Mouse (Mus musculus) embryonic facial prominence, embryonic 10.5 days (tissue): ENCODE data around the gene Col24a1. TPM values are rescaled to one million over a fixed set of nuclear protein-coding genes. Genes with fewer than 3 reads are reported as not detected.

ENCODE experiments used
- DNase-seq: peaks from one replicate; pipeline ENCODE4 v3.0.0-alpha.2; 2017; ENCODE audit warnings: low spot score
- H3K27ac ChIP-seq: fragments of 300-500 bp; sonication (generic); replicated peaks from 2 replicates; pipeline ENCODE4 v1.5.1; 2016; ENCODE audit warnings: mild to moderate bottlenecking
- H3K27me3 ChIP-seq: fragments of 300-500 bp; sonication (generic); replicated peaks from 2 replicates; pipeline ENCODE4 v1.6.1; 2016; ENCODE audit warnings: low read depth, mild to moderate bottlenecking; ENCODE audit not compliant: poor library complexity, severe bottlenecking
- H3K36me3 ChIP-seq: fragments of 300-500 bp; sonication (generic); replicated peaks from 2 replicates; pipeline ENCODE4 v1.6.1; 2016; ENCODE audit warnings: mild to moderate bottlenecking, moderate library complexity
- H3K4me1 ChIP-seq: fragments of 300-500 bp; sonication (generic); 2 replicates; pipeline ENCODE4 v1.6.1; 2016
- H3K4me3 ChIP-seq: fragments of 300-500 bp; sonication (generic); 2 replicates; pipeline ENCODE4 v1.5.1; 2016; ENCODE audit warnings: mild to moderate bottlenecking, moderate library complexity
- H3K9me3 ChIP-seq: fragments of 300-500 bp; sonication (generic); 2 replicates; pipeline ENCODE4 v1.6.1; 2016; ENCODE audit warnings: mild to moderate bottlenecking
- WGBS: fragments of 180-500 bp; shearing (Covaris S2); methylation state at CpG from one replicate; pipeline ENCODE4 v1.1.7; 2016; 5-methylcytosine and 5-hydroxymethylcytosine counted together
- polyA plus RNA-seq: library from polyadenylated mRNA; unstranded; fragments of >200 nt; fragmentation: Nextera tagmentation; extraction: Ambion mirVana; gene quantifications from 2 replicates; pipeline ENCODE4 v1.2.1, GENCODE M21; 2016

The Col24a1 gene
- polyA plus RNA-seq, 1 experiment from 2014 or later = 1.1 TPM

- no peaks in the 10 kb centered on the region for H3K4me1 ChIP-seq
- no peaks in the 10 kb centered on the region for H3K27me3 ChIP-seq
- no peak overlapping the region for H3K4me3 ChIP-seq
- H3K27ac ChIP-seq = no peak overlapping the region
- no peak for DNase-seq
- H3K36me3 ChIP-seq = no peaks in the 10 kb centered on the region
- 65% methylated on average over 4 of the region's 4 CpGs for WGBS
- no peaks in the 10 kb centered on the region for H3K9me3 ChIP-seq
These were observed 75.0 kb downstream of the Col24a1 start for GRCm38 (mm10) chr3:145367176-145367717.

GRCm38 (mm10) chr3:145376298-145376697 lies 84.0 kb downstream of the Col24a1 start:
- WGBS = 91% methylated on average over 3 of the region's 3 CpGs
- Histone ChIP-seq H3K4me3 (no peak overlapping the region), H3K27ac (no peak overlapping the region), H3K27me3 (no peaks in the 10 kb centered on the region), H3K9me3 (no peaks in the 10 kb centered on the region), H3K4me1 (no peaks in the 10 kb centered on the region), H3K36me3 (no peaks in the 10 kb centered on the region)
- DNase-seq = no peak

GRCm38 (mm10) chr3:145383095-145383494 lies 90.8 kb downstream of the Col24a1 start:
- no peak overlapping the region for H3K4me3 ChIP-seq
- H3K36me3 ChIP-seq = no peaks in the 10 kb centered on the region
- DNase-seq = no peak
- H3K4me1 ChIP-seq = no peaks in the 10 kb centered on the region
- H3K9me3 ChIP-seq = no peaks in the 10 kb centered on the region
- no peaks in the 10 kb centered on the region for H3K27me3 ChIP-seq
- 78% methylated on average over 13 of the region's 13 CpGs for WGBS
- H3K27ac ChIP-seq = no peak overlapping the region

- DNase-seq = no peak
These were observed 94.2 kb downstream of the Col24a1 start for GRCm38 (mm10) chr3:145386434-145386833.

GRCm38 (mm10) chr3:145390681-145391080 lies 98.4 kb downstream of the Col24a1 start:
- Histone ChIP-seq H3K27me3 (no peaks in the 10 kb centered on the region), H3K27ac (no peak overlapping the region)

More at GRCm38 (mm10) chr3:145386434-145386833, 94.2 kb downstream of the Col24a1 start:
- no peak overlapping the region for H3K4me3 ChIP-seq
- H3K9me3 ChIP-seq = no peaks in the 10 kb centered on the region
- H3K4me1 ChIP-seq = no peaks in the 10 kb centered on the region
- H3K27ac ChIP-seq = no peak overlapping the region
- H3K36me3 ChIP-seq = no peaks in the 10 kb centered on the region
- no peaks in the 10 kb centered on the region for H3K27me3 ChIP-seq

GRCm38 (mm10) chr3:145391986-145392659 lies 99.9 kb downstream of the Col24a1 start:
- DNase-seq = no peak
- Histone ChIP-seq H3K4me3 (no peak overlapping the region), H3K36me3 (no peaks in the 10 kb centered on the region), H3K27me3 (no peaks in the 10 kb centered on the region), H3K9me3 (no peaks in the 10 kb centered on the region), H3K4me1 (no peaks in the 10 kb centered on the region), H3K27ac (no peak overlapping the region)
- 79% methylated on average over 19 of the region's 19 CpGs for WGBS

More at GRCm38 (mm10) chr3:145390681-145391080, 98.4 kb downstream of the Col24a1 start:
- no peaks in the 10 kb centered on the region for H3K4me1 ChIP-seq
- WGBS = 95% methylated on average over 4 of the region's 4 CpGs
- H3K9me3 ChIP-seq = no peaks in the 10 kb centered on the region
- no peak for DNase-seq
- H3K36me3 ChIP-seq = no peaks in the 10 kb centered on the region
- H3K4me3 ChIP-seq = no peak overlapping the region

- Histone ChIP-seq H3K4me3 (no peak overlapping the region), H3K9me3 (no peaks in the 10 kb centered on the region), H3K27ac (no peak overlapping the region), H3K4me1 (no peaks in the 10 kb centered on the region), H3K36me3 (no peaks in the 10 kb centered on the region), H3K27me3 (no peaks in the 10 kb centered on the region)
- DNase-seq = no peak
- WGBS = 93% methylated on average over 3 of the region's 3 CpGs
These were observed 106.9 kb downstream of the Col24a1 start for GRCm38 (mm10) chr3:145399173-145399572.

GRCm38 (mm10) chr3:145402257-145402656 lies 110.0 kb downstream of the Col24a1 start:
- DNase-seq = no peak
- Histone ChIP-seq H3K9me3 (no peaks in the 10 kb centered on the region), H3K4me3 (no peak overlapping the region), H3K27me3 (no peaks in the 10 kb centered on the region), H3K4me1 (no peaks in the 10 kb centered on the region), H3K36me3 (no peaks in the 10 kb centered on the region), H3K27ac (no peak overlapping the region)
- WGBS = 89% methylated on average over 10 of the region's 10 CpGs

- H3K27me3 ChIP-seq = no peaks in the 10 kb centered on the region
- peak overlapping the region; percentile 23; the same call in 1 of the 2 replicates for H3K4me3 ChIP-seq
- DNase-seq = no peak
- no peaks in the 10 kb centered on the region for H3K36me3 ChIP-seq
- WGBS = 87% methylated on average over 6 of the region's 6 CpGs
- no peak overlapping the region for H3K27ac ChIP-seq
- no peaks in the 10 kb centered on the region for H3K9me3 ChIP-seq
- H3K4me1 ChIP-seq = no peaks in the 10 kb centered on the region
These were observed 110.7 kb downstream of the Col24a1 start for GRCm38 (mm10) chr3:145402994-145403393.

GRCm38 (mm10) chr3:145408045-145408444 lies 115.8 kb downstream of the Col24a1 start:
- WGBS = 64% methylated on average over 3 of the region's 3 CpGs

GRCm38 (mm10) chr3:145412137-145412536 lies 119.9 kb downstream of the Col24a1 start:
- Histone ChIP-seq H3K4me3 (no peak overlapping the region), H3K27me3 (no peaks in the 10 kb centered on the region), H3K36me3 (no peaks in the 10 kb centered on the region), H3K9me3 (no peaks in the 10 kb centered on the region), H3K4me1 (no peaks in the 10 kb centered on the region), H3K27ac (no peak overlapping the region)
- WGBS = 37% methylated on average over 4 of the region's 4 CpGs
- no peak for DNase-seq

More at GRCm38 (mm10) chr3:145408045-145408444, 115.8 kb downstream of the Col24a1 start:
- H3K27ac ChIP-seq = no peak overlapping the region
- no peaks in the 10 kb centered on the region for H3K36me3 ChIP-seq
- H3K4me3 ChIP-seq = no peak overlapping the region
- DNase-seq = peak; percentile 37
- no peaks in the 10 kb centered on the region for H3K27me3 ChIP-seq
- no peaks in the 10 kb centered on the region for H3K4me1 ChIP-seq
- H3K9me3 ChIP-seq = no peaks in the 10 kb centered on the region

GRCm38 (mm10) chr3:145414362-145414761 lies 122.1 kb downstream of the Col24a1 start:
- no peaks in the 10 kb centered on the region for H3K27me3 ChIP-seq
- WGBS = 91% methylated on average over 3 of the region's 3 CpGs
- no peaks in the 10 kb centered on the region for H3K36me3 ChIP-seq
- H3K4me3 ChIP-seq = no peak overlapping the region
- no peak overlapping the region for H3K27ac ChIP-seq
- DNase-seq = no peak
- H3K4me1 ChIP-seq = no peaks in the 10 kb centered on the region
- H3K9me3 ChIP-seq = no peaks in the 10 kb centered on the region

GRCm38 (mm10) chr3:145417809-145418208 lies 125.5 kb downstream of the Col24a1 start:
- Histone ChIP-seq H3K9me3 (no peaks in the 10 kb centered on the region), H3K4me1 (no peaks in the 10 kb centered on the region), H3K36me3 (no peaks in the 10 kb centered on the region), H3K27ac (no peak overlapping the region), H3K27me3 (no peaks in the 10 kb centered on the region), H3K4me3 (no peak overlapping the region)
- 84% methylated on average over 9 of the region's 9 CpGs for WGBS
- DNase-seq = no peak
